Mouse (Mus musculus) kidney, postnatal 14 days (tissue): Measurements from ENCODE around the gene Traf2.

Experiments
- DNase-seq: peaks from one replicate; pipeline ENCODE4 v3.0.0; 2022; ENCODE audit warnings: mixed read lengths

Traf2 gene

DNA sequence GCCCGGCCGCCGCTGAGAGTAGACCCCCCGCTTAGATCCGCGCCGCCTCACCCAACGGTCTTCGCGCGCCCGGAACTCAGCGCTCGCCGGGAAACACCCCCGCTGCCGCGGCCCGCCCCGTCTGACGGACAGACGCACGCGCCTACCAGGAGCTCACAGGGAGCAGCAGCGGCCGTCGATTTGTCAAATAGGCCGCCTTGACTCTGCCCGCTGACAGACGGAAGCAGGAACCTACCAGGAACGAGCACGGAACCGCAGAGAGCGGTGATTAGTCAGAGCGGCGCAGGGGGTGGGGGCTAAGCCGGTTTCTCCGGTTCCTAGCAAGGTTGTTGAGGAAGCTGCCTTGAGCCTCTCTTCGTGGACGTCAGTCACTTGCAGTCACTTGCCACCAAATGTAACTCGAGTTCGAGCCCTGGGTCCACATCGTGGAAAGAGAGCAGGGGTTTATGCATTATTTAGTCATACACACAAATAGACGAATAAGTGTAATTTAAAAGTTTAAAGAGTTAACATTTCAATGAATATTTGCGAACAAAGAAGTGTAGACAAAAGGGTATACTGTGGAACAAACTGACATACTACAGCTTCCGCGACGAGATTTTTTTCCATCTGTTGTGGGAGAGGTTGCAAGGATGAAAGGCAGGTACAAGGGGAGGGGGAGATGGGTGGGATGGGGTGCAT is at the start of gene Traf2:
Traf2 (minus strand) TSS at position 130 of the 681 bp plus-strand sequence.
- DNase-seq: peak; percentile 99

DNA sequence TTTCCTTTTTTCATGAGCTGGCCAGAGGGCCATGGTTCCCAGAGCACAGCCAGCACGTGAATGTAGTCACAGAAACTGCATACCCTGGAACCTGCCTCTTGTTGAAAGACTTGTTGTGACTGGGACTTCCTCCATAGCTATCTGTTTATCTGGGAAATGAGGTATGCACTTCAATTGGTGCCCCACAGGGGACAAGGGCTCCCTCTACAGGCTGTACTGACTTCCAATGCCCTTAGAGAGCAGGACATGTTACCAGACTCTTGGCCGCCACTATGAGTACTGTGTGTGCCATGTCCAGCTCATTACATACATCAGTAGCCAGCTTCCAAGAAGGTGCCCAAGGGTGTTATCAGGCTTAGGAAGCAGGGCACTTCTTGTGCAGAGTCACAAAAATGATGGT is 45.1 kb upstream of the Traf2 start:
- no peak for DNase-seq

DNA sequence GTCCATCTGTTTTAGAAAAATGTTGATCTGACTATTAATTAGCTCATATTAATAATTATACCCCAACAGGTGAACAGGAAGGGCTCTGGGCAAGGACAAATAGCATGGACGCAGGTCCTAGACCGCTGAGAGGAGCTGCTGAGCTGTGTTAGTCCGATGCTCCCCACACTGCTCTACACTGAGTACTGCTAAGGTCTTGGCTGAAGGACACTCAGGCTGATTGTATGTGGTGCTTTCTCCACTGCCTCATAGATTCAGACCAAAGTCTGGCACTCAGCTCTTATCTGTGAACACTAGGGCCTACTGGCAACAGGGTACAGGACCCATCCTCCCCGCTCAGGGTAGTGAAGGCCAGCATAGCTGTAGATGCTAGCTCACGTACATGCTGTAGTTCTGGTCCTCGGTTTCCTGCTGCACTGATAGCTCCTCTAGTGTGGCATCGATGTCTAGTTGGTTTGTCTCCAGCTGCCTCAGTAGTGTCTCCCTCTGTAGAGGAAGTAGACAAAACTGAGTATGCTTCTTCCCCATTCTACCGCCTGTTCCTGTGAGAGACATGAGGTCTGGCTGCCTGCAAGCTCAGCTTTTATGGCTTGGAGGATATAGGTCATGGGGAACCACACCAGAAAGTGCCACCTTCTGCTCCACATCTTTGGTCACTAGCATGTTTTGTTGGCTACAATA is 41.6 kb upstream of the Traf2 start:
- DNase-seq: no peak

DNA sequence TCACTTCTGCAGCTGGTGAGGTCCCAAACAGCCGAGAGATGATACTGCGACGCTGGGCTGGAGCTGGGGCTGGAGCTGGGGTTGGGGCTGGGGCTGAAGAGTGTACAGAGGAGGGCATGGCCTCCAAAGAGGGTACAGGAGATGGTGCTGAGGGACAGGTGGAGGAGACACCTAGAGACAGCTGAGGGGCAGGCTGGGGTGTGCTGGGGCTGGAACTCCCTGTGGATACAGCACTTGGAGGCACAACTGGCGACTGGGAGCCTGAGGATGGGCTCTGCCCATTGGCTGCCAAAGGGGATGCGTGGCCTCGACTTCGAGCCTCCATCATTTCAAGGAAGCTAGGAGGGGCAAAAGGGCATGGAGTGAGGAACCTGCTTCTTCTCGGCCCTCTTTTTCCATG is 40.5 kb upstream of the Traf2 start:
- no peak for DNase-seq

DNA sequence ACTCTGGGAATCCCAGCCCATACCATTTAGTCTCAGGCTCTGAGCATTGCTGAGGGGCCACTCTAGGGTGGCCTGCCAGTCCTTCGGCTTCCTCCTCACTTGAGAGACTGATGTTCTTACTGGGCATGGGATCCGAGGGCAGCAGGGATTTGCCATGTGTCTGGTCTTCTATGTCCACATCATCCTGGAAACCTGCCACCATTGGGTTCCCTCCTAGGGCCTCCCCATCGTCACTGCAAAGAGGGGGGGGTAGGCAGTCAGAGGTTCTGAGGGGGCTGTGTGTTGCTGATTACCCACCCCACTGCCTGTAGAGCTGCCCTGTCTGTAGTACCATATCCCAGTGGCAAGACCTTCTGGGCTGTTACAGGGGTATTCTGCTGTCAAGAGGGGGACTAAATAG is 38.9 kb upstream of the Traf2 start:
- DNase-seq: no peak

DNA sequence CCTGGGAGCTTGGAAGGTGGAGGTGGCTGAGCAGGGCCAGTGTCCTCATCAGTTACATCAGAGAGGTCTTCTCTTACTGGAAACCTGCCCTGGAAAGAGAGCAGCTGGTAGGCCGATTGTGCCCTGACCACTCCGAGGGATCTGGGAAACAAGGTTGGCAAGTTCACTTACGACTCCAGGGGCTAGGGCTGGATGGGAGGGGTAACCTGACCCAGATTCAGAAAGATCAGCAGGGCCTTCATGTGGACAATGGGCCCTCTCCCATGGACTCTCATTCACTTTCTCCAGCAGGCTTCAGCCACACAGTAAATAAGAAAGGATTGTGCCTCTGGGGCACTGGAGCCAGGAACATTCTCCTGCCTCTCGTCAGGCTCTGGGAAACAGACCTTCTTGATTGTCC is 38.1 kb upstream of the Traf2 start:
- no peak for DNase-seq

DNA sequence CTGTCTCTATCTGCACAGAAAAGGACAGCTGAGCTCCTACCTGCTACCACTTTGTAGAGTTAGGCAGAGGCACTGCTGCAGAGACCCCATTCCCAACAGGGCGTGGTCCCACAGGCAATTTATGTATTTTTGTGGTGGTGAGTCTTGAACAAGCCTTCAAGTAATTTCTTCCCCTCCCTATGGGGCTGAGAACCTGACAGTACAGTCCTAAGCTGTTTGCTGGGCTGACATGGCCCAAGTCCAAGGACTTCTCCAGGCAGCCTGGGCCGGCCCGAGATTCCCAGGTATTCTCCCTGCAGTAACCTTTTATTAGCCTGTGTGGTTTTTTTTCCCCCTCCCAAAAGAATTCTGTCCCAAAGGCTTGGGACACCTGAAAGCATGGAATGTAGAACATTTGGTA is 37.4 kb upstream of the Traf2 start:
- no peak for DNase-seq

DNA sequence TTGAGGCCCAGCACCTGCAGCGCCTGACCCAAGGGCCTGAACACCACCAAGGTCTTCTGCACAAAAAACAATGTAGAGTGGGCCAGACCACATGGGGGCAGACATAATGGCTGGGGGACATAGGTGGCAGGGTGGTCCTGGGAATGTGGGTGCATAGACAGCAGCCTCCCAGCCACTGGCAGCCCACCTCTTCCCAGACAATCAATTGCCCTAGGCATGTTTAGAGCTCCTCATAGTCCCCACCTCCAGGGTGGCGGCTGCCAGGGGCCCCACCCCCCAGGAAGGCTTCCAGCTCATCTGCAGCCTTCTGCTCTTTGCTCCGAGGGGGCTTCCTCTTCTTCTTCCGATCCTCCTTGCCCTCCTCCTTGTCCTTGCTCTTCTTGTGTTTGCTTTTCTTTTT is 36.8 kb upstream of the Traf2 start:
- DNase-seq: no peak

DNA sequence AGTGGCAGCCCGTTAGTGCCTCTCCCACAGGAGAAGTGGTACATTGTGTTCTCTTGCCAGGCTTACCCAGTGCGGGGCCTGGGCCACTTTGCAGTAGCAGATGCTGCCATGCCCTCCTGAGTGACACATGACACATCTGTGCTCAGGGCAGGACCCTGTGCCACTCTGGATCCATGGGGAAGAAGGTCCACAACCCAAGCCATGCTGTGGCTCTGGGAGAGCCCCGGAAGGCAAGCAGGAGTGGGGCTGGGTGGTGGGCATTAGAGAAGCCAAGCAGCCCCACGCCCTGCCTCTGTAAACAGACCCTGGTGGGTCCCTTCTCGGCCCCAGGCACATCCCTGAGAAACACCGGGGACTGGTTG is 36.4 kb upstream of the Traf2 start:
- DNase-seq: no peak

DNA sequence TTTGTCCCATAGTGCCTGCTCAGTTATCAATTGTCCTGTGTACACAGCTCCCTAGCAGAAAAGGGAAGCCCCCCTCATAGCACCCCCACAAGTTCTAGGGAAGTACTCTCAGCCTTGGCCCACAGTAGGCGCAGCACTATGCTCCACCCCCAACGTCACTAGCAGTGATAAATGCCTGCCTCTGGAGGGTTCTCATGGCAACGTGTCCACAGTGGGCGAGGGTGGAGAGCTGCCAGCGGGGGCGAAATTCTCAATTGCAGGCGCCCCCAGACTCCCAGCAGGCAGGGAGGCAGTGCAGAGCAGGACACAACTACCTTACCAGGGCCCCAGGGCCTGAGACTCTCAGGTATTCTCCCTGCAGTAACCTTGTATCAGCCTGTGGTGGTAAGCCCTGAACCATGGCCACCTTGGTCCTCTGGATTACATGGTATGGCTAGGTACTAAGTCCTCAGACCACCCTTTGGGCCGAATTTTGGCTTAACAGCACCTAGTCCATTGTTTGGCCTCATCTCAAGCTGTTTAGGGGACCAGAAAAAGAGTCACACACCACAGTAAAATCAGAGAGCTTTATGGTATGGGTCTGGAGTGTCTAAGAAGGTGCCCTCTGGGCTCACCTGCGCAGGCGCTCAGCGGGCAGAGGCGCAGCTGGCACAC is 35.9 kb upstream of the Traf2 start:
- DNase-seq: peak; percentile 52

DNA sequence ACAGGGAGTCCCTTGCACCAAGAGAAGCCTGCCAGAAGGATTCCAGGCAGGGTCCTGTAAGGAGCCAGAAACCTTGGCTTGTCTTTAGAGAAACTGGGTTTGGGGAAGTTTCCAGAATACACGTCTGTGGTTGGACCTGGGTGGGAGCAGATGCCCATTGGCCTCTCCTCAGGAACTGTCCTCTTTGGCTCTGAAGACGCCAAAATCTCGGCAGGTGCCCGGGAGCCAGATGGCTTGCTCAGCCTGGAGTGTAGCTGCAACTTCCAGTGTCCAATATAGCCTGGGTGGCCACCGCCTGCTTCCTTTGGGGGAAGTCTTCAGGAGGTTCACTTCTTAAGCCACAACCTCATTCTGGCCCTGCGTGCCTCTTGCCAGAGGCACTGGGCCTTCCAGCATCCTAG is 35.2 kb upstream of the Traf2 start:
- DNase-seq: no peak

DNA sequence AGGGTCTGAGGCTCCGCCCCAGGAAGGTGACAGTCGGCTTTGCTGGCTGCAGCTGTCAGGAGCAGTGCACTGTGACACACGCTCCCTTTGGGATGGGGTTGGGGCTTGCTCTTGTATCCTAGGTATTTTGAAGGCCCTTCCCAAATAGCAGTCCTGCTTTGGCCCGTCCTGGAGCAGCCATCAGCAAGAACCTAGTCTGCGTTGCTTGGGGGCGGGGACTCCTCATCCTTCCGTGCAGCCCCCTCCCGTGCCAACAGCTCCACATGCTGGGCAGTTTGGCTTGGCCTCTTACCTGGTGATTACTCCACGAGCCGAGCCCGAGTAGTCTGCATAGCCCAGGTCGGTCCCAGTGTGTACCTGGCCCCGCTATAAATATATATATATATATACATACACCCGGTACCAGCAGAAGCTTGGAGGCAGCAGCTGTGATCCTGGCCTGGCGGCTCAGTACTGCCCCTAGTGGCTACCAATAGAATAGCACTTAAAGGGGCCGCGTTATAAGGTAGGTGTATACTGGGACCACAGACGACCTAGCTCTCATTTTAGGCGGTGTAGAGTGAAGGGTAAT is 34.6 kb upstream of the Traf2 start, which contains the start of gene Ajm1:
Ajm1 (minus strand) TSS at position 464 of the 571 bp plus-strand sequence.
- DNase-seq: peak; percentile 74

DNA sequence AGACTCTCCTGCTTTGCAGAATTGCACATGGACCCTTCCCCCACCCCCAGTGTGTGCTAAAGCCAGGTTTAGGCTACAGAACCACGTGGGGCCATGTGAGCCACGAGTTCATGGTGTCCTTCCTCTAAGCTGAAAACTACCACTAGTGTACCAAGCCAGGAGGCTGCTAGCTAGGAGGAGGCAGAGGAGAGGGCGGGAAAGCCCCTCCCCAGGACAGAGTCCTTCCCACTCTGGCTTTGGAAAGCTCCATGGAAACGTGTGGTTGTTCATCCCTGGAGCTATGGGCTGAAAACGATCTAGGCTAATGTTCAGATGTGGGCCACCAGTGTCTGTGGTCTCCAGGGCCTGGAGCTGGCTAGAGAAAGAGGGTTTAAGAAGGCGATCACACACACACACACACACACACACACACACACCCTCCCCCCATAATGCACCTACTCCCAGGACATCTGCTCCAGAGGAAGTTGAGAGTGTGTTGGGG is 33.9 kb upstream of the Traf2 start:
- DNase-seq: no peak

DNA sequence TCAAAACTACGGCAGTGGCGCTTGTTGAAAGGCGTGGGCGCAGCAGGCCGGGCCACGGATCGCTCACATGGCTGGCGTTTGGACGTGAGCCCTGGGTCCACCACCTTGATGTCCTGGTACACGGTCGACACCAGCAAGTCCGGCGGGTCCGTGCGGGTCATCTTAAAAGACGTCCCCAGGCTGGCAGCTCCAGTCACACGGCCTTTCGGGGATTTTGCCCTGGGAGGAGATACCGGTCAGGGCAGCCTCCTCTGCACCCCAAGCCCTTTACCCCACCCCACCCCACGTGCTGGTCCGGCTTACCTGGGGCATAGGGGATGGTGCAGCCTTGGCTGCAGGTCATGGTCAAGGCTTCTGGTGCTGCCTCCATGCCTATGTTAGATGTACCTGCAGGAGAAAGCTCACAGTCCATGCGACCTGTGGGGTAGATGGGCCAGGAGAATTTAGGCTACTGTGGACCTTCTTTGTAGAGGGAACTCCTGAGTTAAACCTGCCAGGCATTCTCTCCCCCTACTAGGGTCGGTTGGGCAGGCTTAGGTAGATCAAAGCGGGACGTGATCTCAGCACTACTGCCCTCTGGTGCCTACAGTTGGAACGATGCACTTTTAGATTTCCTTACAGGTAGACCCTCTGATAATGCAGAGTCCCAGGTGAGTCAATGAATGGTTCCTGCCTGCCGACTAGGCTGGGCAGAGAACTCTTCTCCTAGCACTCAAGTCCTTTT is 33.2 kb upstream of the Traf2 start:
- DNase-seq: peak; percentile 67

DNA sequence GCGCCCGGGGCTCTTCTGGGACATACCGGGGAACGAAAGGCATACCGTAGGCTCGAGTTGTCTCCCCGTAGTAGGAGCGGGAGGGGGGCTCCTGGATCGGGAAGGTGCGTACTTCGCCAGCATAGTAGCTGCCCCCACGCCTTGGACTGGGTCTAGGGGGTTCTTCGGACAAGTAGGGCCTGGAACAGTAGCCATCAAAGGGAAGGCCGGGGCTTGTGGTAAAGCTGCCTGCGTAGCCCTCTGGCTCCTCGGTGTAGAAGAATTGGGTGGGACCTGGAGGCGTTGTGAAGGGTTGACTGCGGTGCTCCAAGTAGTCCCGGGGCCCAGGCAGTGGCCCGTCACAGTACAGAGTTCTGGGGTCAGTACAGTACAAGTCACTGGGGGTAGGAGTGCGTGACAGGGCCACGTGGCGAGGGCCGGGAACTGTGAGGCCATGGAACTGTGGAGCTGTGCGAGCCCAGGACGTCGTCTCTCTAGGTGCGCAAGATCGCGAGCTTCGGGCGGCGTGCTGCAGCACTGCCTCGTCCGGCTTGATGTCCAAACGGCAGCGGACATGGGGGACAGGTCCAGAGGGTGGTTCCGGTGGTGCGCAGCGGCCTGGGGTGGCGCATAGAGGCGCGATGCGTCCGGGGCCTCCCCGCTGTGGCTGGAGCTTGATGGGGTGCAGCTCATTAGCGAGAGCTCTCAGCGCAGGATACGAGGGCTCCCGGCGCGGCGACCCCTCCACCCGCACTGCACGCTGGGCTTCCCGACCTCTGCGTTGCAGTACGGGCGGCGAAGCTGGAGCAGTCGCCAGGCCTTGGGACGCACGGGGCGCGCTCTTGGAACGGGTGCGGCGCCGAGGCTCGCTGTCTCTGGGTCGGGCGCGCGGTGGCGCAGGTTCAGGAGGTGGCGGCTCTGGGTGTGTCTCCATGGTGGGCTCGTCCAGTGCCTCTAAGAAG is 32.3 kb upstream of the Traf2 start:
- DNase-seq: no peak

DNA sequence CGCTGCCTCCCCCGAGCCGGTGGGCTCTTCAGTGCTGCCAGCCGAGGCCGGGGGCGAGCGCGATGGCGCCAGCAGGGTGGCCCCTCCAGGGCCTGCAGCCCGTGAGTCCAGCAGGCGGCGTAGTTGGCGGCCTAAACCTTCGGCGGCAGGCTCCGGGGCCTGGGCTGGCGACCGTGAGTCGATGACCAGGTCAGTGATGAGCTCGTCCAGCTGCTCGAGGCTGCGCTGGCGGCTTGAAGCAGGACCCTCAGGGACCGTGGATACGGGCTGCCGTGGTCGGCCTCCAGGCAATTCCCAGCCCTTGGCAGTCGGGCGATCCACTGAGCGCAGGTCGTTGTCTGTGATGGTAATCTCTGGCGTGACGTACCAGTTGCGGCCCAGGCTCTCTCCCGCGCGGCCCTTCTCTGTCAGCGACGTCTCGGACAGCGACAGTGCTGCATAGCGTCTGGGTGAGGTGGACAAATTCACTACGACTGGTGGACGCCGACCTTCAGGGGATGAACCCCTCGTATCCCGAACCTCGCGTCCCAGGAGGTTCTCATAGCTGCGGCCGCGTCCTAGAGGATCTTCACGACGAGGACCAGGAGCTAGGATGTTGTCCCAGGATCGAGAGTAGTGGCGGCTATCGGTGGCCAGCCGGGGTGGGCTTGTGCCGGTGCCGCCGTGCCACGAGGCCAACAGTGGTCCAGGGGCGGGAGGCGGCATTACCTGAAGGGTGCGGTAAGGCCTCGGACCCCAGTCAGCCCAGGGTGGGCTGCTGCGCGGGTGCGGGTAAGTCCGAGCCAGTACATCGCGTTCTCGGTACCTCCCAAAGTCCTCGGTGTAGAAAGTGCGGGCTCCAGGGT is 31.4 kb upstream of the Traf2 start:
- DNase-seq: no peak

DNA sequence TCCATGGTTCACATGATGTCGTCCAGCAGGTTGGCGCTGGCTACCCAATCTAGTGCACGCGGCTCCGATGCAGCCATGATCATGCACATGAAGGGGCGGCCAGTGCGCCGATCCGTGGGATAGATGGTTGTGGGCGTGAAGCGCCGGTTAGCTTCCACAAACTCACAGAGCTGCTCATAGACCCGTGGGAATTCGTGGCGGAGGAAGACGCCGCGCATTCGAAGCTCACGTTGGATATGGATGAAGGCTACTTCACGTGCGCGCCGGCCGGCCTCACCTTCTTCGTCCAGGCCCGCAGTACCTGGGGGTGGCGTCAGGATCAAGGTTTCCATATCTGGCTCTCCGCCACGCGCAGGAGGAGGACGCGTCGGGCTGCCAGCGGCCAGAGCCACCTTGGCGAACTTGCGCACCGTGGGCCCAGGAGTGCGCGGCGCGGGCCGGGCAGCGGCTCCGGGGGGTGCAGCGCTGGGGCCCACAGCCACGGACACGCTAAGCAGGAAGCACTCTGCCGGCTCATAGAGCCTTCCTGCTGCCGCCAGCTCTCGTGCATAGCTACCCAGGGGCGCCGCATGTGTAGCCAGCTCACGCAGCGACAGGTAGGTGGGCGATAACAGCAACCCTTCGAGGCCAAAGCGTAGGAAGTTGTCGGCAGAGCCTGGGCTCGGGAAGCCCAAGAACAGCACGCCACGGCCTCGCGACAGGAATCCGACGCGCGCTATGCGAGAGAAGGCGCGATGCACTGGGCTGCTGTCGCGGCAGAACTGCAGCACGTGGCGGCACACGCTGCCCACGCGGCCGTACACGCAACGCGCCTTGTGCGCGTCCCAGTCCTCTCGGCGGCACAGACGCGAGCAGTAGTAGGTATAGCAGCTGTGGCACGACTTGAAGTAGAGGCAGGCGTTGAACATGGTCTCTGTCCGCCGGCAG is 30.5 kb upstream of the Traf2 start:
- no peak for DNase-seq

DNA sequence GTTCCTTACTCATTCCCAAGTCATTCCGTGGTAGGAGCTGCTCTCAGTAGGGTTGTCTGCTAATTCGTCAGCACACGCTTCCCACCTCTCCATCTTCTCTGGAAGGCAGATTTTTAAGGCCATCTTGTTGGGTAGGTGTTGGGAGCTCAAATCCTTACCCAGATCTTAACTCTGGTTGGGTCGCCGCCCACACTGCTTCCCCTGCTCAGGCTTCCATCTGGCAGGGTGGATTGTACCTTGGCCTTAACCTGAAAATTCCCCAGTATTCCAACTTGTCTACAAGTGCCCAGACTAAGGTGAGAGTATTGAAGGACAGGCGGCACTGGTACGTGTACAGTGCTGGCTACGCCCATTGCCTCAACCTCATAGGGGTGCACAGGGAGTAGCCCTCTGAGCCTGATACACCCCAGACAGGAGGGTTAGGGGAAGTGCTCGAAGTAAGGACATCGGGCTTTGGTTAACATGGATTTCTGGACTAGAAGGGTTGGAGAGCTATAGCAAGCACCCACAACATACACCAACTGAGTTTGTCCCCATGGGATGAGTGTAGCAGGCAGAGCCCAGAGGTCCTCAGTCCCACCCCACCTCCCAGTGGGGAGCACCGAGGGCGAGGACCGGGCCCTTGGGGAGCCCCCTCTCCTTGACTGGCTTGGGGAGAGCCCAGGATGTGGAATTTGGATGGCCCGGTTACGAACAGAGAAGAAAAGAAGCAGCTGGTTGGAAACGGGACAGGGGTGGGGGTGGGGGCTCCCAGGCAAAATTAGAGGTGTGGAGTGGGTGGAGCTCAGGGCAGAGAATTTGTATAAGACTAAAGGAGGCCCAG is 29.5 kb upstream of the Traf2 start:
- no peak for DNase-seq
